Mouse (Mus musculus): ENCODE measurements around the gene Ryr3. TPM values are rescaled to one million over a fixed set of nuclear protein-coding genes. Genes with fewer than 3 reads are reported as not detected.
A peak's percentile ranks its signal among the peaks of the same experiment; 100 is the strongest.

The Ryr3 gene
- polyA plus RNA-seq (2015; fragmentation: Nextera tagmentation; extraction: Ambion mirVana), result 2.1 and 3.2 TPM in 2 replicates

DNA sequence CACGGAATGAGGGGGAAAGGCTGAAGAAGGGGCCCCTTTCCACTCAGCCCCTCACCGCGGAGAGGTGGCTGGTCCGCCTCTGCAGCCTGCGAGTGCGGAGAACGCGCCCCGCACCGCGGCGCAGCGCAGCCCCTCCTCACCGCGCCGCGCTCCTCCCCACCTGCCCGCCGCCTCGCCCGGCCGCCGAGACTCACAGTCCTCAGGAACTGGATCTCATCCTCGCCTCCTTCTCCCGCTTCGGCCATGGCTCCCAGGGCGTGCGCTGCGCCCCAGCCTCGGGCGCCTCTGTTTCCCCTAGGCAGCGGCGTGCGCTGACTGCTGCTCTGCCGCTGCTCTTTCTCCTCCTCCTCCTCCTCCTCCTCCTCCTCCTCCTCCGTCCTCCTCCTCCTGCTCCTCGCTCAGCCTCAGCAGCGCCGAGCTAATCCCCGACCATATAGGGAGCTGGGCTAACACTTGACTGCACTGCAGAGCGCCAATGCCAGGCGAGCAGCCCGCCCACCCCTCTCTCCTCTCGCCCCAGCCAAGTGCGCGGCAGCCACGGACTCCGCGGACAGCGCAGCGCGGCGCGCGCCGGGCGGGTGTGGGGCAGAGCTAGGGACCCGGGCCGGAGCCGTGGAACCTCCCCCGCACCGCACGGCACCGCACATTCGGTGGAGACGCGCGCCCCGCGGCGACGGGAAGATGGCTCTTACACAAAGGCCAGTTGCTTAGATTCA lies at the start of gene Ryr3:
Ryr3 (minus strand) TSS at position 351 of the 716 bp plus-strand sequence.
- ATAC-seq, result peak; percentile 99
- peak within 1 kb of the TSS; percentile 76 for H3K9ac ChIP-seq (replicated peaks)
- peak within 1 kb of the TSS; percentile 76 for H3K4me2 ChIP-seq (replicated peaks)
- H3K4me1 ChIP-seq (replicated peaks), result peaks cover 12% of the 10 kb centered on the region; the same call in 1 of the 2 replicates
- H3K27ac ChIP-seq, result peak within 1 kb of the TSS; percentile 86
- no peaks in the 10 kb centered on the region for H3K36me3 ChIP-seq
- peaks cover 5% of the 10 kb centered on the region; the same call in 1 of the 2 replicates for H3K9me3 ChIP-seq
- H3K27me3 ChIP-seq, result peaks cover 38% of the 10 kb centered on the region
- H3K4me3 ChIP-seq (replicated peaks), result peak within 1 kb of the TSS; percentile 65
- WGBS, result 0% methylated on average over 49 of the region's 72 CpGs

DNA sequence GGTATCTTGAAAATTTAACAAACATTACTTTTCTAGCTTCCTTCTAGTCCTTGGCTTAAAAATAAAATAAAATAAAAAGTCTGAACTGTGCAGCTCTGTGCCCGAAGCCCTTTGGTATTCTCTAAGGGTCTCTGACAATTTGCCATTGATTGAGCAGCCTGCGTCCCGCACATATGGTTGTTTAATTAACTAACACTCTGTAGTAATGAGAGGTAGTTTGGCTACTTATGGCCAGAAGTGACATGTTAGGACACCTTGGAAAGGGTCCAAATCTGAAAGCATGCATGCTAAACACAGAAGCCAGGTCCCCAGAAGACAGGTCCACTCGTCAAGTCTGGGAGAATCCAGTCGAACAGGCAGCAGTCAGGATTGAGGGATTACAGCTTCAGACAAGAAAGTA lies 22.0 kb upstream of the Ryr3 start:
- Histone ChIP-seq H3K9ac (replicated peaks) (no peak overlapping the region), H3K27me3 (no peaks in the 10 kb centered on the region), H3K4me3 (replicated peaks) (no peak overlapping the region), H3K9me3 (no peaks in the 10 kb centered on the region), H3K4me2 (replicated peaks) (no peak overlapping the region), H3K4me1 (replicated peaks) (no peaks in the 10 kb centered on the region), H3K27ac (no peak overlapping the region), H3K36me3 (no peaks in the 10 kb centered on the region)
- no peak for ATAC-seq
- WGBS, result 80% methylated on average over 5 of the region's 5 CpGs

DNA sequence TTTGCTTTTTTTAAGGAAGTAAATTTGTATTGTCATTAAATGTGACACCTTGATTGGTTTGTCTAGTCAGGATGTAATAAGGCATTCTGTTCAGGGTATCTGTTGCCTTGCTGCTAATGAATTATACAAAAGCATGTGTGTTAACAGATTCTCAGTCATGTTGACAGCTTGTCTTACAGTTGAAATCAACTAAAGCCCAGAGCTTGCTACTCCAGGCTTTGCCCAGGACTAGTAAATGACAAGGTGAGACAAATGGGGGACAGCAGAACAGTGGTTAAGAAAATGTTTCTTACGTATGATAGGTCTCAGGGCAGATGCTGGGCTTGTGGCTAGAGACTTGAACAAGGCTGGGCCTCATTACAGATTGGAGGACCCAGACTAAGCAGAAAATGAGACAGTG lies 20.1 kb upstream of the Ryr3 start:
- 85% methylated on average over 1 of the region's 1 CpGs for WGBS
- Histone ChIP-seq H3K4me3 (replicated peaks) (no peak overlapping the region), H3K36me3 (no peaks in the 10 kb centered on the region), H3K9me3 (no peaks in the 10 kb centered on the region), H3K4me1 (replicated peaks) (no peaks in the 10 kb centered on the region), H3K27ac (no peak overlapping the region), H3K27me3 (no peaks in the 10 kb centered on the region), H3K4me2 (replicated peaks) (no peak overlapping the region), H3K9ac (replicated peaks) (no peak overlapping the region)
- no peak for ATAC-seq

DNA sequence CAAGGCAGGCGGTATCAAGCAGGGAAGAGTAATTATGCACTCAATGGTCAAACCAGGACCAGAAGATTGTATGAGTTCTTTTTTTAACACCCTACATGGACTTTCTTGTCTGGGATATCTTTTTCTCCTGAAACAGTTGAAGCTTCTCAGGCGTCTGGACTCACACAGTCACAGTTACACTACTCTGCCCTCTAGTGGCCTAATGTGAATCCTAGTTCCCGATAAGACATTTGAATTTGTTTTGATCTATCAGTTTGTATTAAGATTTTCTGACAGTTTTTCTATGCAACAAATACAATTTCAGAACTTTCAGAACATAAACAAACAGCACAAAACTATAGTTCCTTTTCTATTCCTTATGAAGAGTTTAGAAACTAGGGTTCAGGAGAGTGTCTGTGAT lies 17.7 kb upstream of the Ryr3 start:
- Histone ChIP-seq H3K36me3 (no peaks in the 10 kb centered on the region), H3K9me3 (no peaks in the 10 kb centered on the region), H3K9ac (replicated peaks) (no peak overlapping the region), H3K4me2 (replicated peaks) (no peak overlapping the region), H3K27me3 (no peaks in the 10 kb centered on the region), H3K4me3 (replicated peaks) (no peak overlapping the region), H3K4me1 (replicated peaks) (no peaks in the 10 kb centered on the region), H3K27ac (no peak overlapping the region)
- 29% methylated on average over 3 of the region's 3 CpGs for WGBS
- ATAC-seq, result no peak

DNA sequence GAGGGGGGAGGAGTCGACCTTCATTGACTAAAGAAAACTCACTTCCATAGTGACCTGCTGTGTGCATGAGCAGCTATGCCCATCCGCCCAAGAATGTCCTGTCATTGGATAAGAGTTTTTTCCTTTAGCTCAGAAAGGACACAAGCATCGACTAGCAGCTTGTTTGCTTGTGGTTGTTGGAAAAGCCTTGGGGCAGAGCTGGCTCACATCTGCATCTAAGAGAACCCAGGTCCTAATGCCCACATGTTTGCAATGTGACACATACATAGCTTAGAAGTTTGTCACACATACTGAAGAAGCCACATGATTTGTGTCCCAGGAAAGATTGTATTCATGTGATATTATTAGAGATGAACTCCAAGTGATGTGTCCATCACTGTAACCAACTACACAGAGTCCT lies 16.5 kb upstream of the Ryr3 start:
- H3K4me3 ChIP-seq (replicated peaks), result no peak overlapping the region
- no peaks in the 10 kb centered on the region for H3K27me3 ChIP-seq
- H3K4me2 ChIP-seq (replicated peaks), result no peak overlapping the region
- H3K27ac ChIP-seq, result no peak overlapping the region
- no peaks in the 10 kb centered on the region for H3K4me1 ChIP-seq (replicated peaks)
- WGBS, result 37% methylated on average over 3 of the region's 3 CpGs
- ATAC-seq, result no peak
- no peaks in the 10 kb centered on the region for H3K36me3 ChIP-seq
- H3K9me3 ChIP-seq, result no peaks in the 10 kb centered on the region
- H3K9ac ChIP-seq (replicated peaks), result no peak overlapping the region

DNA sequence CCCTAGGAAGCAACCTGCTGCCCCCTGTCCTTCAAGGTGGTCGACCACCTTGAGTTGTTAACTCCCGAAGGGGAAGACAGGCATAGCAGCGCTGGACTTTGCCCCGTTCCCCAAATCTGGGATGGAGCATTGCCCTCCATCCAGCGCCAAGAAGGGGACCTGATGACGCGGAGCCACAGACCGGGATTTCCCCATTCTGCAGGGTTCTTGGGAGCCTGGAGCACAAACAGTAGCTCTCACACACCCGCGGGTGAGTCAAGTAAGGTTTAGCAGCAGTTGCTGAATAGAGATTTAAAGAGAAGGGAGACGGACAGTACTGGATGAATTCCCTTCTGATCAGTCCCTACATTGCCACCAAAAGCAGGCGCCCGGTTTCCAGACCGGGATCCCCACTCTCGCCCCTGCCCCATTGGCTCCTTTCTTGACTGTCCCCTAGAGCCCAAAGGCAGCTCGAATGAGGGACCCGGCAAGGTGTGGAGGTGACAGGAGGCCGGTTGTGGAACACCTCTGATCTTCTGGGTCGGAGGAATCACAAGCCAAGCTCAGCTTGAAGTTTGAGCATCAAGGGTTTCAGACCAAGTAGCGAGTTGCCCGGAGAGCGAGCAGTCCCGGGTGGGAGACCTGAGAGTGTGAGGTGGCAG lies 671 bp downstream of the Ryr3 start:
- peaks cover 5% of the 10 kb centered on the region; the same call in 1 of the 2 replicates for H3K9me3 ChIP-seq
- no peaks in the 10 kb centered on the region for H3K36me3 ChIP-seq
- peak overlapping the region; percentile 86; the same call in 1 of the 2 replicates for H3K27ac ChIP-seq
- WGBS, result 4% methylated on average over 23 of the region's 23 CpGs
- peak overlapping the region; percentile 76 for H3K9ac ChIP-seq (replicated peaks)
- H3K4me1 ChIP-seq (replicated peaks), result peaks cover 12% of the 10 kb centered on the region; the same call in 1 of the 2 replicates
- peak overlapping the region; percentile 76 for H3K4me2 ChIP-seq (replicated peaks)
- ATAC-seq, result peak; percentile 35
- peaks cover 38% of the 10 kb centered on the region for H3K27me3 ChIP-seq
- H3K4me3 ChIP-seq (replicated peaks), result peak overlapping the region; percentile 65

DNA sequence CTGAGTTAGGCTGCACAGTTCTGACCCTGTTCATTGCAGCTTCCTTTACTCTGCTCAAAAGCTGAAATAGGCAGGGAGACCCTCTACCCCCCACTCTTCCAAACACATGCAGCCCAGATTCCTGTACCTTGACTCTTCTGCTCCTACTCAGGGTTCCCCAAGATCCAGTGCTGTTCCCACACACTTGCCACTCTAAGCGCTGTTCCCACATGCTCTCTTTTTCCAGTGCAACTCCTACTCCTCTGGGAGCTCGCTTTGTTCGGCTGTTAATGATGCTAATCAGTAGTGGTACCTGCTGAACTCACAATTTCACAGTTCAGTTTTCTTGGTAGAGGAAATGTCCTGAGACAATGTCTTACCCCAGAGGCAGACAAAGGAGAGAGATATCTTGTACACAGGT lies 6.9 kb downstream of the Ryr3 start:
- H3K36me3 ChIP-seq, result no peaks in the 10 kb centered on the region
- 85% methylated on average over 3 of the region's 3 CpGs for WGBS
- no peak overlapping the region for H3K4me2 ChIP-seq (replicated peaks)
- H3K27ac ChIP-seq, result no peak overlapping the region
- H3K9me3 ChIP-seq, result no peaks in the 10 kb centered on the region
- no peak overlapping the region for H3K4me3 ChIP-seq (replicated peaks)
- peaks cover 18% of the 10 kb centered on the region for H3K27me3 ChIP-seq
- no peaks in the 10 kb centered on the region for H3K4me1 ChIP-seq (replicated peaks)
- no peak overlapping the region for H3K9ac ChIP-seq (replicated peaks)
- no peak for ATAC-seq

DNA sequence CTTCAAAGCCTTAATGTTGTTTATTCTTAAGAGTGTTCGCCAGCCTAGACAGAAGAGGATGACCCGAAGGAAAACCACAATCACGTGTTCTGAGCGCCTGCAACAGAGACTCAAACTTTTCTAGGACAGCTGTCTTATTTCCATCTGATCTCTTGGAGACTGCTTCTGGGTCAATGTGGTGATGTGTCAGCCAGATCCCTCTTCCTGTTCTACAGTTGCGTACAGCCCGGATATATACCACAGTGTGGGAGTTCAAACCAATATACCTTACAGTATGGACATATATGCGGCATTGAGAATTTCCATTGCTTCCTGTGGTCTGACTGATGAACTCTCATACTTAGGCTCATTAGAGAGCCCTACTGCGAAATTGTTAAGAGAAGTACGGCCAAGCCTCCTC lies 7.6 kb downstream of the Ryr3 start:
- no peak overlapping the region for H3K4me3 ChIP-seq (replicated peaks)
- 95% methylated on average over 9 of the region's 9 CpGs for WGBS
- H3K36me3 ChIP-seq, result no peaks in the 10 kb centered on the region
- H3K9me3 ChIP-seq, result no peaks in the 10 kb centered on the region
- ATAC-seq, result no peak
- H3K27ac ChIP-seq, result no peak overlapping the region
- no peak overlapping the region for H3K4me2 ChIP-seq (replicated peaks)
- H3K4me1 ChIP-seq (replicated peaks), result no peaks in the 10 kb centered on the region
- peaks cover 13% of the 10 kb centered on the region for H3K27me3 ChIP-seq
- H3K9ac ChIP-seq (replicated peaks), result no peak overlapping the region

DNA sequence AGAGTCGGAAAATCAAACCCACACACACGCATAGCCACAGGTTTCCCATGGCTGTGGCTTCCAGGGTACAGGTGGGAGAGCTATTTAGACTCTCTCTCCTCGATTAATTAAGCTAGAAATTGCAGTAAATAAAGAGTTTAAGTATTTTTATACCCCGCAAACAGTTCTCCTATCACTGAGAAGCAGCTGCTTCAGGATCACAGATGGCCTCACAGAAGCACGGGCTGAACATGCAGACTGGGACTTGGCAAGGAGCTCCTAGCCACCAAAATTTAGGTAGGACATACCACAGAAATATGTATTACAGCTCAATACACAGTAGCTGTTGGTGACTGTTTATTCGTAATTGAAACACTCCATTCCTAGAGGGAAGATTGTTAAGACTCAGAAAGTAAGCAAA lies 14.0 kb downstream of the Ryr3 start:
- 84% methylated on average over 6 of the region's 6 CpGs for WGBS

DNA sequence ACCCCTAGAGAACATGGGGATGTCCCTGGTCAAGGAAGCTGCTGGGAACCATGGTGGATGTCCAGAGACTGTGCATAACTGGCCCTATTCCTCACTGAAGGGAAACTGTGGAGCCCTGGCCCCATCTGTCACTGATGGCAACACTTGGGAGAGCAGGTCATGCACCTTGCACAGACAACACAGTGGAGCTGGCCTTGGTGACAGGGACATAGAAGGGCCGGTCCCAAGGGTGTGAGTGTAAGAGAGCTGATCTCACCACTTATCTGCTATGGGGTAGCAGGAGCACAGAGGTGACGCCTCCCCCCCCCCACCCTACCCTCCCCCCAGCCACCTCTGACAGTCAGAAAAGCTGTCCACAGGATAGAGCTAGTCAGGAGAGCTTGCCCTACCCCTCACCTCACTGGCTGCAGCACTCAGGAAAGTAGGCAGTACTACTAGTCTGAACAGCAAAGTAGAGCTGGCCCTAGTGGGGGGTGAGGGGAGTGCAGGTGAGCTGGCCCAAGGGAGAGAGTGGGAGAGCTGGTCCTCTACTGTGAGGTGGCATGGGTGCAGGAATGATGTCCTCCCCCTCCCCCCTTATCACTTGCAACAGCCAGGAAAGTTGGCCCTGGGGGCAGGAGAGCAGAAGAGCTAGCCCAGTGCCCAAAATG lies 17.7 kb downstream of the Ryr3 start:
- peak; percentile 63 for ATAC-seq
- H3K9ac ChIP-seq (replicated peaks), result no peak overlapping the region
- 79% methylated on average over 2 of the region's 2 CpGs for WGBS
- no peaks in the 10 kb centered on the region for H3K9me3 ChIP-seq
- no peaks in the 10 kb centered on the region for H3K27me3 ChIP-seq
- no peak overlapping the region for H3K4me3 ChIP-seq (replicated peaks)
- no peaks in the 10 kb centered on the region for H3K36me3 ChIP-seq
- H3K27ac ChIP-seq, result no peak overlapping the region
- H3K4me1 ChIP-seq (replicated peaks), result no peaks in the 10 kb centered on the region
- no peak overlapping the region for H3K4me2 ChIP-seq (replicated peaks)

More for the DNA sequence above, 14.0 kb downstream of the Ryr3 start:
- Histone ChIP-seq H3K36me3 (no peaks in the 10 kb centered on the region), H3K27me3 (no peaks in the 10 kb centered on the region), H3K4me2 (replicated peaks) (no peak overlapping the region), H3K4me1 (replicated peaks) (no peaks in the 10 kb centered on the region), H3K9me3 (no peaks in the 10 kb centered on the region), H3K4me3 (replicated peaks) (no peak overlapping the region), H3K9ac (replicated peaks) (no peak overlapping the region), H3K27ac (no peak overlapping the region)
- ATAC-seq, result no peak

DNA sequence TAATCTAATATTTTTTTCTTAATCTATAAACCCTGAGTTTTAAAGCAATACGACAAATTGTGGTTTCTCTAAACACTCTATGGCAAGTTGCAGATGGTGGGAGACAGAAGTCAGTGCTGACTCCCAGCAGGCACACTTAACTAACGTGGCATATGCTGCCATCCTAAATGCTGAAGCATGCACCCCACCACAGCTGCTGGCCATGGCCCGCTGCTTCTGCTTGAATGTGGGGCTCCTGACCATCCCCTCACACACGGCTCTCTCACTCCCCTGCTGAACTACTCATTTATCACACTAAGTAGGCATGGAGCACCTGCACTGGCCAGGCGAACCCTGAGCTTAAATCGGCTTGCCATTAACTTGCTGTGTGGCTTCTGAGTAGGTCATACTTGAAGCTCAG lies 29.7 kb downstream of the Ryr3 start:
- 79% methylated on average over 6 of the region's 6 CpGs for WGBS
- H3K36me3 ChIP-seq, result no peaks in the 10 kb centered on the region
- ATAC-seq, result no peak
- H3K9ac ChIP-seq (replicated peaks), result no peak overlapping the region
- no peaks in the 10 kb centered on the region for H3K4me1 ChIP-seq (replicated peaks)
- no peaks in the 10 kb centered on the region for H3K27me3 ChIP-seq
- H3K9me3 ChIP-seq, result no peaks in the 10 kb centered on the region
- H3K27ac ChIP-seq, result no peak overlapping the region
- H3K4me2 ChIP-seq (replicated peaks), result no peak overlapping the region
- H3K4me3 ChIP-seq (replicated peaks), result no peak overlapping the region

DNA sequence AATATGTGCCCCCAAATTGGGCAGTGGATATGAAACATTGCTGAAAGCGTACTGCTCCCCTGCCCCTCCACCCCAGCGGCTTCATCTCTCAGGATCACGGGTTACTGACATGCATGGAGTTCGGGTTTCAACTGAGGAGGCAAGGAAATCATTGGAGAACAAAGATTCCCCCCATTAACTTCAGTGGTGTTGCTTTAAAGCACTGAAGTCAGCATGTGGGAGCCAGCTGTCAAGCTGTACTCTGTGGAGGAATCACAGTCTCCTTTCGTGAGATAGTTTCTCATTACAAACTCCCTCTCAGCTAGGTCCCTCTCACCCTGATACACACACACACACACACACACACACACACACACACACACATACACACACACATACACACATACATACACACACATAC lies 35.2 kb downstream of the Ryr3 start:
- Histone ChIP-seq H3K4me3 (replicated peaks) (no peak overlapping the region), H3K27ac (no peak overlapping the region), H3K4me1 (replicated peaks) (0 out of 2 replicates have a peak, but pooled peaks cover 2% of the 10 kb centered on the region), H3K9ac (replicated peaks) (no peak overlapping the region), H3K27me3 (no peaks in the 10 kb centered on the region), H3K9me3 (no peaks in the 10 kb centered on the region), H3K4me2 (replicated peaks) (no peak overlapping the region), H3K36me3 (no peaks in the 10 kb centered on the region)
- 57% methylated on average over 5 of the region's 5 CpGs for WGBS
- ATAC-seq, result no peak
